Mouse (Mus musculus) heart, adult 11 months (tissue): ENCODE measurements around the gene Cd44.

ENCODE experiments used
- DNase-seq: peaks from one replicate; pipeline ENCODE4 v3.0.0; 2022

Cd44 gene

GRCm38 (mm10) chr2:102868444-102868843 is 33.0 kb downstream of the Cd44 start:
- DNase-seq, result peak; percentile 37

- DNase-seq, result peak; percentile 88
Observed at GRCm38 (mm10) chr2:102867396-102868088, 33.9 kb downstream of the Cd44 start.

- no peak for DNase-seq
Observed at GRCm38 (mm10) chr2:102866594-102866993, 34.9 kb downstream of the Cd44 start.

GRCm38 (mm10) chr2:102865354-102865752 is 36.1 kb downstream of the Cd44 start:
- peak; percentile 87 for DNase-seq

- no peak for DNase-seq
Observed at GRCm38 (mm10) chr2:102864695-102865353, 36.6 kb downstream of the Cd44 start.

GRCm38 (mm10) chr2:102864036-102864435 is 37.4 kb downstream of the Cd44 start:
- peak; percentile 17 for DNase-seq

- DNase-seq, result no peak
Observed at GRCm38 (mm10) chr2:102863583-102863982, 37.9 kb downstream of the Cd44 start.

GRCm38 (mm10) chr2:102862706-102863105 is 38.8 kb downstream of the Cd44 start:
- DNase-seq, result peak; percentile 45

GRCm38 (mm10) chr2:102858271-102858670 is 43.2 kb downstream of the Cd44 start:
- peak; percentile 66 for DNase-seq

- no peak for DNase-seq
Observed at GRCm38 (mm10) chr2:102853297-102853696, 48.2 kb downstream of the Cd44 start.

GRCm38 (mm10) chr2:102851936-102852477 is 49.5 kb downstream of the Cd44 start:
- DNase-seq, result peak; percentile 90

GRCm38 (mm10) chr2:102850026-102850425 is 51.4 kb downstream of the Cd44 start:
- DNase-seq, result peak; percentile 96

GRCm38 (mm10) chr2:102848811-102849433 is 52.5 kb downstream of the Cd44 start:
- peak; percentile 65 for DNase-seq

GRCm38 (mm10) chr2:102841231-102841630 is 60.2 kb downstream of the Cd44 start:
- no peak for DNase-seq

GRCm38 (mm10) chr2:102838179-102838578 is 63.3 kb downstream of the Cd44 start:
- DNase-seq, result peak; percentile 64

- DNase-seq, result no peak
Observed at GRCm38 (mm10) chr2:102831547-102831946, 69.9 kb downstream of the Cd44 start.

GRCm38 (mm10) chr2:102829201-102829600 is 72.3 kb downstream of the Cd44 start:
- DNase-seq, result peak; percentile 89

GRCm38 (mm10) chr2:102828381-102828780 is 73.1 kb downstream of the Cd44 start:
- DNase-seq, result no peak

- DNase-seq, result peak; percentile 61
Observed at GRCm38 (mm10) chr2:102827841-102828240, 73.6 kb downstream of the Cd44 start.

- DNase-seq, result peak; percentile 55
Observed at GRCm38 (mm10) chr2:102825961-102826633, 75.4 kb downstream of the Cd44 start.

GRCm38 (mm10) chr2:102822036-102822435 is 79.4 kb downstream of the Cd44 start:
- DNase-seq, result peak; percentile 79

GRCm38 (mm10) chr2:102820790-102821189 is 80.7 kb downstream of the Cd44 start:
- peak; percentile 63 for DNase-seq

GRCm38 (mm10) chr2:102820225-102820711 is 81.2 kb downstream of the Cd44 start:
- DNase-seq, result peak; percentile 90
